Mouse (Mus musculus) gastrocnemius, postnatal 36 days (tissue): ENCODE measurements around the gene Acoxl. TPM values are rescaled to one million over a fixed set of nuclear protein-coding genes. Genes with fewer than 3 reads are reported as not detected.

Experiments used
- DNase-seq, 2 experiments: peaks; one replicate each; pipeline ENCODE4 v3.0.0; 2022
- intact Hi-C: fragments of 180-260 bp; cut with DNase I; formaldehyde crosslinking; loops from one replicate; pipeline ENCODE4 v1.15.1; 2025
- total RNA-seq, 2 experiments: library from RNA; stranded (reverse); gene quantifications; 2 replicates each; pipeline ENCODE4 v1.2.3; 2021

Gene Acoxl
- total RNA-seq, 2 experiments from 2014 or later, result 0.07 to 0.23 TPM

- intact Hi-C loops, result no loop called here
- peak; percentile 15 to 20 for DNase-seq
These were observed 51.9 kb downstream of the Acoxl start for GRCm38 (mm10) chr2:127890526-127890925.

- intact Hi-C loops, result no loop called here
- no peak for DNase-seq
These were observed 52.4 kb downstream of the Acoxl start for GRCm38 (mm10) chr2:127891056-127891455.

GRCm38 (mm10) chr2:127894890-127895289 lies 56.2 kb downstream of the Acoxl start:
- peak; percentile 20 to 27 for DNase-seq
- intact Hi-C loops, result no loop called here

GRCm38 (mm10) chr2:127897718-127898117 lies 59.0 kb downstream of the Acoxl start:
- intact Hi-C loops, result no loop called here
- DNase-seq, result no peak

- DNase-seq, result no peak
These were observed 66.2 kb downstream of the Acoxl start for GRCm38 (mm10) chr2:127904918-127905317.

GRCm38 (mm10) chr2:127906973-127907678 lies 68.5 kb downstream of the Acoxl start:
- intact Hi-C loops, result loop anchor here (5.0 kb wide), 1 partner anchor 160 kb away; no protein-coding TSS in a partner anchor
- DNase-seq, result no peak

More at GRCm38 (mm10) chr2:127904918-127905317, 66.2 kb downstream of the Acoxl start:
- intact Hi-C loops, result loop anchor here (5.0 kb wide), 1 partner anchor 162 kb away; no protein-coding TSS in a partner anchor

GRCm38 (mm10) chr2:127907679-127908042 lies 69.0 kb downstream of the Acoxl start:
- intact Hi-C loops, result loop anchor here (5.0 kb wide), 1 partner anchor 160 kb away; no protein-coding TSS in a partner anchor

GRCm38 (mm10) chr2:127908881-127909280 lies 70.2 kb downstream of the Acoxl start:
- DNase-seq, result no peak
- intact Hi-C loops, result loop anchor here (5.0 kb wide), 1 partner anchor 158 kb away; no protein-coding TSS in a partner anchor

More at GRCm38 (mm10) chr2:127907679-127908042, 69.0 kb downstream of the Acoxl start:
- DNase-seq, result no peak

- no peak for DNase-seq
- intact Hi-C loops, result loop anchor here (5.0 kb wide), 1 partner anchor 158 kb away; no protein-coding TSS in a partner anchor
These were observed 71.1 kb downstream of the Acoxl start for GRCm38 (mm10) chr2:127909790-127910189.

GRCm38 (mm10) chr2:127911579-127911978 lies 72.9 kb downstream of the Acoxl start:
- intact Hi-C loops, result no loop called here

GRCm38 (mm10) chr2:127914047-127914446 lies 75.4 kb downstream of the Acoxl start:
- intact Hi-C loops, result no loop called here
- no peak for DNase-seq

More at GRCm38 (mm10) chr2:127911579-127911978, 72.9 kb downstream of the Acoxl start:
- DNase-seq, result no peak

- intact Hi-C loops, result no loop called here
- DNase-seq, result no peak
These were observed 78.2 kb downstream of the Acoxl start for GRCm38 (mm10) chr2:127916804-127917410.

GRCm38 (mm10) chr2:127919740-127920139 lies 81.1 kb downstream of the Acoxl start:
- intact Hi-C loops, result no loop called here
- no peak for DNase-seq

- intact Hi-C loops, result no loop called here
- DNase-seq, result no peak
These were observed 83.6 kb downstream of the Acoxl start for GRCm38 (mm10) chr2:127922036-127922901.

GRCm38 (mm10) chr2:127923077-127923680 lies 84.5 kb downstream of the Acoxl start:
- intact Hi-C loops, result no loop called here
- no peak for DNase-seq

GRCm38 (mm10) chr2:127926679-127927324 lies 88.1 kb downstream of the Acoxl start:
- no peak for DNase-seq
- intact Hi-C loops, result no loop called here

- no peak for DNase-seq
- intact Hi-C loops, result no loop called here
These were observed 89.0 kb downstream of the Acoxl start for GRCm38 (mm10) chr2:127927452-127928273.

- no peak for DNase-seq
- intact Hi-C loops, result no loop called here
These were observed 89.6 kb downstream of the Acoxl start for GRCm38 (mm10) chr2:127928279-127928678.

- DNase-seq, result no peak
- intact Hi-C loops, result no loop called here
These were observed 90.2 kb downstream of the Acoxl start for GRCm38 (mm10) chr2:127928871-127929270.
